Mouse (Mus musculus) forebrain, postnatal 0 days (tissue): Measurements from ENCODE around the gene Tmem86a. TPM values are rescaled to one million over a fixed set of nuclear protein-coding genes. Genes with fewer than 3 reads are reported as not detected.

Experiments used
- ATAC-seq: fragments of 200-750 bp; cut with Nextera tagmentation; 2 replicates; pipeline ENCODE4 v1.8.0; 2017; ENCODE audit warnings: mild to moderate bottlenecking, moderate library complexity
- DNase-seq: peaks from one replicate; pipeline ENCODE4 v3.0.0-alpha.2; 2015
- H3K27ac ChIP-seq: fragments of 300-500 bp; sonication (generic); 2 replicates; pipeline ENCODE4 v1.5.1; 2014; ENCODE audit warnings: low read depth, mild to moderate bottlenecking, antibody characterized with exemption, low read length, moderate library complexity, mixed read lengths
- H3K27me3 ChIP-seq: fragments of 300-500 bp; sonication (generic); 2 replicates; pipeline ENCODE4 v1.6.1; 2014; ENCODE audit warnings: mild to moderate bottlenecking, low read length, mixed read lengths; ENCODE audit not compliant: insufficient read depth
- H3K36me3 ChIP-seq: fragments of 300-500 bp; sonication (generic); 2 replicates; pipeline ENCODE4 v1.6.1; 2014; ENCODE audit warnings: mild to moderate bottlenecking, moderate library complexity; ENCODE audit not compliant: insufficient read depth
- H3K4me1 ChIP-seq: fragments of 300-500 bp; sonication (generic); 2 replicates; pipeline ENCODE4 v1.6.1; 2014; ENCODE audit warnings: antibody characterized with exemption; ENCODE audit not compliant: insufficient read depth
- H3K4me2 ChIP-seq: fragments of 300-500 bp; sonication (generic); 2 replicates; pipeline ENCODE4 v1.6.1; 2014; ENCODE audit warnings: low read depth, mild to moderate bottlenecking, moderate library complexity
- H3K4me3 ChIP-seq: fragments of 300-500 bp; sonication (generic); 2 replicates; pipeline ENCODE4 v1.5.1; 2014; ENCODE audit warnings: low read depth, low read length, mixed read lengths
- H3K9ac ChIP-seq: fragments of 300-500 bp; sonication (generic); 2 replicates; pipeline ENCODE4 v1.6.1; 2014; ENCODE audit warnings: mild to moderate bottlenecking
- H3K9me3 ChIP-seq: fragments of 300-500 bp; sonication (generic); 2 replicates; pipeline ENCODE4 v1.6.1; 2016; ENCODE audit warnings: low read length
- CTCF ChIP-seq: sonication (generic); IDR thresholded peaks from 2 replicates; pipeline ENCODE4 v1.5.1; 2016; ENCODE audit warnings: antibody characterized with exemption, control low read depth, low read depth
- WGBS: fragments of 180-500 bp; shearing (Covaris S2); extraction: QIAGEN DNeasy Blood & Tissue Kit; methylation state at CpG from one replicate; pipeline ENCODE4 v1.1.7; 2014; 5-methylcytosine and 5-hydroxymethylcytosine counted together
- microRNA-seq, 2 experiments: library from miRNA; unstranded; fragments of <30 nt; microRNA quantifications; one replicate each; pipeline ENCODE4; 2016
- polyA plus RNA-seq: library from polyadenylated mRNA; unstranded; fragments of >200 nt; fragmentation: Nextera tagmentation; extraction: Ambion mirVana; gene quantifications from 2 replicates; pipeline ENCODE4 v1.2.1, GENCODE M21; 2015
- total RNA-seq: library from RNA; depleted of rRNA; stranded (reverse); fragments of >200 nt; gene quantifications from 2 replicates; pipeline ENCODE4 v1.2.3, GENCODE M21; 2014; rRNA removed

The Tmem86a gene
- total and polyA plus RNA-seq, 2 experiments from 2014 or later, result 12.0 to 32.9 TPM

- H3K9me3 ChIP-seq, result no peaks in the 10 kb centered on the region
- H3K27me3 ChIP-seq, result no peaks in the 10 kb centered on the region
- WGBS, result 69% methylated on average over 2 of the region's 2 CpGs
- DNase-seq, result no peak
- H3K36me3 ChIP-seq, result peaks cover 21% of the 10 kb centered on the region
- no peak for TF ChIP-seq CTCF
- no peaks in the 10 kb centered on the region for H3K4me1 ChIP-seq
- no peak for ATAC-seq
- no peak overlapping the region for H3K27ac ChIP-seq
- H3K4me3 ChIP-seq, result no peak overlapping the region
- H3K4me2 ChIP-seq, result no peak overlapping the region
- no peak overlapping the region for H3K9ac ChIP-seq
These were observed 44.6 kb downstream of the Tmem86a start for GRCm38 (mm10) chr7:47094969-47095368.

- DNase-seq (no peak), ATAC-seq (no peak)
- Histone ChIP-seq H3K4me2 (no peak overlapping the region), H3K9ac (no peak overlapping the region), H3K36me3 (peaks cover 8% of the 10 kb centered on the region), H3K27ac (no peak overlapping the region), H3K27me3 (no peaks in the 10 kb centered on the region), H3K4me3 (no peak overlapping the region), H3K4me1 (no peaks in the 10 kb centered on the region), H3K9me3 (no peaks in the 10 kb centered on the region)
- WGBS, result 70% methylated on average over 7 of the region's 7 CpGs
- 0 out of 2 replicates have a peak, but pooled peaks have one; percentile 26 for TF ChIP-seq CTCF
These were observed 47.6 kb downstream of the Tmem86a start for GRCm38 (mm10) chr7:47098044-47098443.

- H3K4me1 ChIP-seq, result no peaks in the 10 kb centered on the region
- ATAC-seq, result no peak
These were observed 48.9 kb downstream of the Tmem86a start for GRCm38 (mm10) chr7:47099306-47099705.

DNA sequence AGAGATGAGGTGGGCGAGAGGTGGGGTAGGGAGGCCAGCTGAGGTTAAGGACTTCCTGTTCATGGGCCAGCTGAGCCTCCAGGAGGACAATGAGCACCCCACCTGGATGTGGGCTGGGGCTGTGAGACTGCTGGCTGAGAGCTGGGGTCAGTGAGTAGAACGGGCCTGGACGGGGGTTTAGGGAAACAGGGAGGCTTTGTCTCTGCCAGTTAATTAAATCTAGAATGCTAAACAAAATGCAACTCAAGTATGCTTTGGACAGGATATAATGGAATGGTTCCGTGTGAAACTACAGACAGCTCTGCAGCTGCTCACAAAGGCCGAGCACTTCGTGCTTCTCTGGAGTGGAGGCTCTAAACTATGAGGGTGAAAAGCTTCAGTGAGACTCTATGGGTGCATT is 50.2 kb downstream of the Tmem86a start:
- Histone ChIP-seq H3K36me3 (peaks cover 5% of the 10 kb centered on the region), H3K27me3 (no peaks in the 10 kb centered on the region), H3K4me3 (no peak overlapping the region), H3K4me2 (no peak overlapping the region), H3K27ac (no peak overlapping the region), H3K9ac (no peak overlapping the region), H3K4me1 (no peaks in the 10 kb centered on the region), H3K9me3 (no peaks in the 10 kb centered on the region)
- DNase-seq (no peak), ATAC-seq (peak; percentile 25; the same call in 1 of the 2 replicates)
- no peak for TF ChIP-seq CTCF
- 36% methylated on average over 6 of the region's 6 CpGs for WGBS

More at GRCm38 (mm10) chr7:47099306-47099705, 48.9 kb downstream of the Tmem86a start:
- DNase-seq, result no peak
- Histone ChIP-seq H3K9ac (no peak overlapping the region), H3K4me3 (no peak overlapping the region), H3K36me3 (peaks cover 3% of the 10 kb centered on the region), H3K4me2 (no peak overlapping the region), H3K27me3 (no peaks in the 10 kb centered on the region), H3K9me3 (no peaks in the 10 kb centered on the region), H3K27ac (no peak overlapping the region)
- TF ChIP-seq CTCF, result no peak
- 88% methylated on average over 7 of the region's 7 CpGs for WGBS

- Histone ChIP-seq H3K36me3 (peaks cover 5% of the 10 kb centered on the region; the same call in 1 of the 2 replicates), H3K9me3 (no peaks in the 10 kb centered on the region), H3K4me2 (no peak overlapping the region), H3K4me1 (no peaks in the 10 kb centered on the region), H3K27me3 (no peaks in the 10 kb centered on the region), H3K27ac (no peak overlapping the region), H3K4me3 (no peak overlapping the region), H3K9ac (no peak overlapping the region)
- ATAC-seq (no peak), DNase-seq (no peak)
- TF ChIP-seq CTCF, result no peak
- WGBS, result 76% methylated on average over 2 of the region's 2 CpGs
These were observed 52.6 kb downstream of the Tmem86a start for GRCm38 (mm10) chr7:47102970-47103369.

DNA sequence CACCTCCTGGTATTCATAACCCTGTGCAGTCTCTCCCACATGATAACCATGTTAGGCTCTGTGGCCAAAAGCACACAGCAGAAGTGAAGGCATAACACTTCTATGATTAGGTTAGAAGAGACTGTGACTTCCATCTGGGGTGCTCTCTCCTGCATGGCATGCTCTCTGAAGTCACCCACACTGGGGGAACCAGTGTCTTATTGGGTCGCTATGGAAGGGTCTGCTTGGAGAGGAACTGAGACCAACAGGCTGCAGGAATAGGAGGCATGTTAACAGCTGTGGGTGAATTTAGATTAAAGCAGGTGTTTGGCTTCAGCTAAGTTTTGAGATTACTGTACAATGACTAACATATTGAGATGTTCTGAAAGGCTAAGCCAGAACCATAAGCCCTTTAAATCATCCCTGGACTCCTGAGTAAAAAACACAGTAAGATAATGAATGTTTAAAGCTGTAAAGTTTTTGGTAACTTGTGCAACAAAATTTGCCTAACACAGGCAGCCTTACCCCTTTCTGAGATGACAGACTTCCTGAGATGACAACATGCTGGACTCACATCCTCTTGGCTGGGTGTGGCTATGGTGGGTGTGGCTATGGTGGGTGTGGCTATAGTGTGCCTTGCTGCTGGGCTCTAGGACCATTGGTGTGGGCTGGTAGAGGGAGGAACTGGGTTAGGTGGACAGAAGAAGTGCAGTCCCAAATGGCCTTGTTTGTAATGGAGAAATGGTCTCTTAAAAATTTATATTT is 53.4 kb downstream of the Tmem86a start:
- no peak for ATAC-seq
- Histone ChIP-seq H3K27ac (no peak overlapping the region), H3K4me1 (no peaks in the 10 kb centered on the region), H3K27me3 (no peaks in the 10 kb centered on the region), H3K4me2 (no peak overlapping the region), H3K9ac (no peak overlapping the region), H3K4me3 (no peak overlapping the region), H3K36me3 (peaks cover 5% of the 10 kb centered on the region; the same call in 1 of the 2 replicates), H3K9me3 (no peaks in the 10 kb centered on the region)
- WGBS, result 82% methylated on average over 1 of the region's 1 CpGs
- TF ChIP-seq CTCF, result no peak
- no peak for DNase-seq

Small RNA genes lying within 50 kb of the gene (microRNA-seq; reads per million reads assigned to microRNA genes)
- gene Mir7056, result 0 to 0.73 reads per million in 2 experiments

Other genes starting within 250 kb of the Tmem86a start
- 373 and 414 TPM in 2 replicates for gene Ldha, start 209.1 kb upstream of the Tmem86a start, total RNA-seq
- 753 and 790 TPM in 2 replicates for gene Ldha, start 209.1 kb upstream of the Tmem86a start, polyA plus RNA-seq
- not detected in 2 replicates for gene Ldhc, start 189.4 kb upstream of the Tmem86a start, total RNA-seq
- not detected in 2 replicates for gene Ldhc, start 189.4 kb upstream of the Tmem86a start, polyA plus RNA-seq
- gene Tsg101, start 130.6 kb upstream of the Tmem86a start, total RNA-seq, result 143 and 147 TPM in 2 replicates
- 384 and 404 TPM in 2 replicates for gene Tsg101, start 130.6 kb upstream of the Tmem86a start, polyA plus RNA-seq
- gene Uevld, start 92.1 kb upstream of the Tmem86a start, total RNA-seq, result 9.2 and 12.0 TPM in 2 replicates
- gene Uevld, start 92.1 kb upstream of the Tmem86a start, polyA plus RNA-seq, result 3.2 and 4.6 TPM in 2 replicates
- not detected in 2 replicates for gene Gm9999, start 67.0 kb upstream of the Tmem86a start, total RNA-seq
- not detected in 2 replicates for gene Gm9999, start 67.0 kb upstream of the Tmem86a start, polyA plus RNA-seq
- 9.5 and 10.9 TPM in 2 replicates for gene Spty2d1, start 42.2 kb upstream of the Tmem86a start, total RNA-seq
- gene Spty2d1, start 42.2 kb upstream of the Tmem86a start, polyA plus RNA-seq, result 3.7 and 5.0 TPM in 2 replicates
- 57.1 and 67.4 TPM in 2 replicates for gene Ptpn5, start 83.1 kb downstream of the Tmem86a start, total RNA-seq
- 101 and 132 TPM in 2 replicates for gene Ptpn5, start 83.1 kb downstream of the Tmem86a start, polyA plus RNA-seq
- gene Mrgpra6, start 154.3 kb downstream of the Tmem86a start, total RNA-seq, result not detected in 2 replicates
- not detected in 2 replicates for gene Mrgpra6, start 154.3 kb downstream of the Tmem86a start, polyA plus RNA-seq
- gene Mrgpra9, start 202.2 kb downstream of the Tmem86a start, total RNA-seq, result not detected in 2 replicates
- gene Mrgpra9, start 202.2 kb downstream of the Tmem86a start, polyA plus RNA-seq, result not detected in 2 replicates